Mouse (Mus musculus): ENCODE results near the gene Crp.

Crp gene

DNA sequence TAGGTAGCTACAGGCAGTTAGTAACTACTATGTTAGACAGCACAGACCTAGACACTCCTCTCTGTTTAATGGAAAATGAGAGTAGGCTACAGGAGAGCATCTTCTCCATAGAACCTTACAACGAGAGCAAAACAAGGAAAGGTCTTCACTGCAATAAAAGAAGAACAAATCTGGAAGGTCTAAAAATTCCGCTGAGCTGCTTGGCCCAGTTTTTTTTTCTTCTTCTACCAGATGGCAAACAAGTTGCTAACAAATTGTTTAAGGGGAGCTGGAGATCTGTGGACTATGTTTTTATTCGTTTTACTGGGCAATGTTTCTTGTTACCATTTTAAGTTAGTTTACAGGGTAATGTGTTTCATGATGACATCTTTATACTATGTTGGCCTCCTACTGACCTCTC, 53.4 kb downstream of the Crp start:
- no peak for DNase-seq

DNA sequence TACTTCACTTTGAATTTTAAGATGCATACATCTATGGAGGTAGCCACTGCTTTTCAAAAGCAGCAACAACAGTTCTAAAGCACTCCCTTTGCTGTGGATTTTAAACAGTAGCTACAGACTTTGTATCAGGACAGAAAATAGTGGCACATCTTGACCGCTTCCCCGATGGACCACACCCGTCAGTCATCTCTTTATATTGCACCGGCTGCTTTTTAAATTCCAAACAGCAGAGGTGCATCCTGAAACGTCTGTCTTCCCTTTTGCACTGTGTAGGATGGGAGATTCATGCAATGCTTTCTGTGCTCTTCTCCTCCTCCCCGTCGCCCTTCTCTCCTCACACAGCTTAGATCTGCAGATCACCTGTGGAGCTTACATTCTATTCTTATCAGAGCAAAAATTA, 57.3 kb downstream of the Crp start:
- DNase-seq, result no peak

DNA sequence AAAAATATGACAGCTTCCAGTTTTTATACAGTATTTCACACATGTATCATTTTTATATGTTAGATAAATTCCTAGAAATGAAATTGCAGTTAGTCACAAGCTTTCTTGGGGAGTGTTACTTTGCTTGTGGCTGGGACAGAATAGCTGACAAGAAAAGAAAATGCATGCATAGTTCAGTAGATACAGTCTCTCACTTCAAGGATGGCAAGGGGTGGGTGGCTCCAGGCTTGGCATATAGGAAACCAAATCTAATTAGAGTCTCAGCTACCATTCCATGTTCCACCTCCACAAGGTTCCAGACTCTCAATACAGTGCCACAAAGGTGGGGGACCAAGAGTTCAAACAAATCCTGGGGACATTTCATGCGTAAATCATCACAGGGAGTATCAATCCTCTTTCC, 61.7 kb downstream of the Crp start:
- peak; percentile 17 for DNase-seq

DNA sequence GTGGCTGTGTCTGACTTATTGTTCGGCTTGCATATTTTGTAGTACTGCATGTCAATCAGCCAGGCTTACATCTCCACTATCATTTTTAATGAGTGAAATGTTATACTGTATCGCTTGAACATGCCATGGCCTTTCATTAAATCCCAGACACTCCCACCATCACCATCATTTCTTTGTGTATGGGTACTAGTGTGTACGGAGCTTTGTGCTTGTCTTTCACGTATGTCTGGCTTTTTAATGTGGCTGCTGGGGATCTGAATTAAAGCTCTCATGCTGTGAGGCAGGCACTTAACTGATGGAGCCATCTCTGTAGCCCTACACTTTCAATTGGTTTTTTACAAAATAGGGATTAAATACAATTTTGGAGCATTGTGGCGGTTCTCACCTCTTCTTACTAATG, 81.3 kb downstream of the Crp start:
- no peak for DNase-seq

DNA sequence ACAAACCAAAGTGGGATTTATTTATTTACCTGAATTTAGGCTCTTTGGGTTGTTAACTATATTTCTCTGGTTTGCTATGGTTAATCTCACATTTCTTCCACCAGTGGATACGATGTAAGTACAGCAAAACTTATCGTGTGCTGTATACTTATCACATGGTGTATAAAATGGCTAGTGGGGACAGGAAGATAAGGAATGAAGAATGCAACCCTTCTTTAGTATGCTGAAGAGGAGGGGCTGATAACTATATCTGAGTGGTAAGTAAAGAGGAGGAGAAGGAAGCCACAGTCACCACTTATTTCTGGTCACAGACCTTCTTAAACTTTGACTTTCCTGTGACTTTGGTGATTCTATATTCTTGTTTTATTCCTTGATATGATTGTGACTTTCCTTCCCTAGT, 87.5 kb downstream of the Crp start:
- no peak for DNase-seq

DNA sequence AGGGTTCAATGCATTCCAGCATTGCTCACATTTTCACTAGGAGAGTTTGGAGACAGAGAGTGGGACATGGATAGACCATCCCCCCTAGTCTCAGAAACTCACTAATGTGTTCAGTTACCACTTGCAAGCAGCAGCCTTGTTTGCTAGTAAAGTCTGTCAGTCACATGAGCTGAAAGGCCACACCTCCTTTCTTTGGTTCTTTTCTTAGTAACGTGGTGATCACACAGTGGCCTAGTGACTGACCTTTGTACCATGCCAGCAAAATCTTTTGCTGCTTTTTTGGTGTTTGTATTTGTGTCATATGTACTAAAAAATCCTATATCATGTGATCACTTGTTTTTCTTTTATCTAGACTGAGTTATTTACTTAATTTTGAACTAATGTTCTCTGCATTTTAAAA, 88.0 kb downstream of the Crp start:
- DNase-seq, result no peak

DNA sequence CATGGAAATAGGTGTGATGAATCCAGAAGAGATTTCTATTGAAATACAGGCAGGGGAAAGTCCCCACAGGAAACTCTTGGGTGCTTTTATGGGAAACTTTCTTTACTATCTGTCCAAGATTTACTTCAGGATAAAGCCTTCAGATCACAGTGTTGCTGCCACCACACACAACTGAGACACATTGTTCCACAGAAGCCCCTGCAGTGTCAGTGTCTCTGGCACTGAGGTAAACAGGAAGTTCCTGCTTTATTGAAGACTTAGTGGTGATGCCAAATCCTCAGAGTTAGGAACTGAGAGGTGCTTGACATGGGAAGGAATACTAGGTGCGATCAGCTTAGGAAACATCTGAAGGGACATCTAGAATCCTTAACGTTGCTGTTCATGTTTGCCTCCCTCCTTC, 131.1 kb downstream of the Crp start:
- no peak for DNase-seq

DNA sequence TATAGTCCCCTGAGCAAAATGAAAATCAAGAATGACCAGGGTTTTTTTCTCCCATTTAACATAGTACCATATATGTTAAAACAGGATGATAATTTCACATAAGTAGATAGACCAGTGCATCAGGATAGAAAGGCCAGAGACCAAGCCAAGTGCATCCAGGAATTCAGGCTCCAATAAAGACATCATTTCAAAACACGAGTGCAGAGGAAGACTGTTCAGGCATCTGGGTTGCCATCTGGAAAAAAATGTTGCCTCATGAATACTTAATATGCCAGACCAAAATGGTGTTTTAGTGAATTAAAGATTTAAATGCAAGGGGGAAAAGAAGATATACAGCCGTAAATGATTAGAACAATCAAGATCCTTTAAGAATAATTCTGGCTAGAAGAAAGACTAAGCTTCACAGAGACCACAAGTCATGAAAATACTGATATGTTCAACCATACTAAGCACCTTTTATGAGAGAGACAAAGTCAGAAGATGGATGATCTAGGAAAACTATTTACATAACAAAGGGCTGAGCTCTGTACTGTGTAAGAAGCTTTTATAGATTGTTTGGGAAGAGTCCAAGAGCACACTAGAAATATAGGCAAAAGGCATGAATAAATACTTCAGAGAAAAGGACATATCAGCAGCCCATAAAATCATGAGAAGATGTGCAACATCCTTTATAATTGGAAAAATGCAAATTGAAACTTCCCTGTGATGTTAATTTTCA, 149.3 kb downstream of the Crp start:
- no peak for DNase-seq

DNA sequence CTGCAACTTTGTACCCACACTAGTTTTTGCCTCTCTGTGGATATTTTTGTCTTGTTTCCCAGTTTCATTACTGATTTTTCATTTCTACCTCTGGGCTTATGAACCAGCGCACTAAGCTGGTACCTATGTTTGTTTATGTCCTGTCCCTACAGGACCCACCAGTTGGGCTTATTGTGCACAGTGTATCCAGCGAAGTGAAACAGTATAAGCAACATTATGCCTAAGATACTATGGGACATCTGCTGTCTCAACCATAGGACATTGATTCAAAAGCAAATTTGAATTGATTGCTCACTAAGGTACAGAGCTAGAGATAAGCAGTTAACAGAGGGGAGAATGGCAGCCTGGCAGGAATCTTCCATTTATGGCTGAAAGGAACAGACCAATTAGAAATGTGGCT, 150.3 kb downstream of the Crp start:
- DNase-seq, result no peak

DNA sequence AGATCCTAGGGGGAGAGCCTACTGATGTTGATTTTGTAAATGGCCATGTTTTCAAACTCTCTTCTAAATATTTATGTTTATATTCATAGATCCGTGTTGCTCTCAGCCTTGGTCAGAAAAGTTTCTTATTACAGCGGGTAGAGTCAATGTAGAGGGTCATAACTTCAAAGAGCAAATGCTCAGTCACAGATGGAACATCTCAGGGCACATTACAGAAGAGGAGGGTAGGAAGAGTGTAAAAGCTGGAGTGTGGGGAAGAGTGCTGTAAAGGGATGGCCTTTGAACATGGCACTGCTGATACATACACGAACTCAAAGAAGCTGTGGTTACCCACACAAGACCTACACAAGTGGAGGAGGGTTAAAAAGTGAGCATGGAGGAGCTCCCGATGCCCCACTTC, 177.4 kb downstream of the Crp start:
- no peak for DNase-seq

DNA sequence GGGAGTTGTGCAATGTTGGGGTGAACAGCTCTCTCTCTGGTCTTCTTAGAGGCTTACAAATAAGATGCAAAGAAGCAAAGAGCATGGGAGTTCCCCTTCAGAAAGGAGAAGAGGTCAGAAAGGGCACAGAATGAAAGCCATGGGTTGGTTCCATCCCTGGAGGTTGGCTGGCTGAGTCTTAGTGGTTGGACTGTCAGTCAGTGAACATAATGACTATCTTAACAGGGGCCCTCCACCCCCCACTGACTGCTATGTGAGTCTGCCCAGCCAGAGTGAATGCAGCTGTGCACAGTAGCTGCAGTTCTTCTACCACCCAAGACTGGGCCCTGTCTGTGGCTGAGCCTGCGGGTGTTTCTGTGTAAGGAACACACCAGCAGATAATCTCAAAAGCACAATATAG, 178.8 kb downstream of the Crp start:
- no peak for DNase-seq
